Mouse (Mus musculus) stomach, embryonic 16.5 days (tissue): Measurements from ENCODE around the gene Dhrs7b. TPM values are rescaled to one million over a fixed set of nuclear protein-coding genes. Genes with fewer than 3 reads are reported as not detected.

Experiments used
- ATAC-seq: fragments of 200-750 bp; cut with Nextera tagmentation; 2 replicates; pipeline ENCODE4 v1.8.0; 2017; ENCODE audit warnings: moderate number of reproducible peaks, moderate TSS enrichment; ENCODE audit not compliant: insufficient read depth, low FRiP score
- H3K27ac ChIP-seq: fragments of 300-500 bp; sonication (generic); 2 replicates; pipeline ENCODE4 v1.5.1; 2014; ENCODE audit warnings: low read length
- H3K27me3 ChIP-seq: fragments of 300-500 bp; sonication (generic); 2 replicates; pipeline ENCODE4 v1.6.1; 2014; ENCODE audit warnings: low read length, control low read depth, mixed read lengths; ENCODE audit not compliant: control insufficient read depth, insufficient read depth
- H3K36me3 ChIP-seq: fragments of 300-500 bp; sonication (generic); 2 replicates; pipeline ENCODE4 v1.6.1; 2014; ENCODE audit warnings: low read length; ENCODE audit not compliant: control insufficient read depth, insufficient read depth
- H3K4me1 ChIP-seq: fragments of 300-500 bp; sonication (generic); 2 replicates; pipeline ENCODE4 v1.6.1; 2014; ENCODE audit warnings: low read length, control low read depth, mixed read lengths; ENCODE audit not compliant: control insufficient read depth, insufficient read depth
- H3K4me2 ChIP-seq: fragments of 300-500 bp; sonication (generic); 2 replicates; pipeline ENCODE4 v1.6.1; 2014; ENCODE audit warnings: low read depth, low read length, mixed read lengths
- H3K4me3 ChIP-seq: fragments of 300-500 bp; sonication (generic); replicated peaks from 2 replicates; pipeline ENCODE4 v1.5.1; 2014; ENCODE audit warnings: mild to moderate bottlenecking, low read length
- H3K9ac ChIP-seq: fragments of 300-500 bp; sonication (generic); 2 replicates; pipeline ENCODE4 v1.6.1; 2014; ENCODE audit warnings: low read length
- H3K9me3 ChIP-seq: fragments of 300-500 bp; sonication (generic); replicated peaks from 2 replicates; pipeline ENCODE4 v1.6.1; 2016; ENCODE audit warnings: low read length, control low read depth; ENCODE audit not compliant: control insufficient read depth
- WGBS: fragments of 180-500 bp; shearing (Covaris S2); extraction: QIAGEN DNeasy Blood & Tissue Kit; methylation state at CpG from one replicate; pipeline ENCODE4 v1.1.7; 2014; 5-methylcytosine and 5-hydroxymethylcytosine counted together
- polyA plus RNA-seq: library from polyadenylated mRNA; unstranded; fragments of >200 nt; fragmentation: Nextera tagmentation; extraction: Ambion mirVana; gene quantifications from 2 replicates; pipeline ENCODE4 v1.2.1, GENCODE M21; 2015

Gene Dhrs7b
- 42.8 and 43.6 TPM in 2 replicates for polyA plus RNA-seq

- Histone ChIP-seq H3K4me3 (peak within 1 kb of the TSS; percentile 76), H3K4me2 (peak within 1 kb of the TSS; percentile 78), H3K9ac (peak within 1 kb of the TSS; percentile 84), H3K36me3 (no peaks in the 10 kb centered on the region), H3K27me3 (no peaks in the 10 kb centered on the region), H3K9me3 (no peaks in the 10 kb centered on the region), H3K27ac (peak within 1 kb of the TSS; percentile 80), H3K4me1 (peaks cover 5% of the 10 kb centered on the region; the same call in 1 of the 2 replicates)
- ATAC-seq = peak; percentile 96
- under 1% methylated on average over 34 of the region's 34 CpGs for WGBS
Observed at GRCm38 (mm10) chr11:60830433-60831052, at the start of gene Dhrs7b. TSS of gene Dhrs7b (plus strand) at chr11:60830631.

DNA sequence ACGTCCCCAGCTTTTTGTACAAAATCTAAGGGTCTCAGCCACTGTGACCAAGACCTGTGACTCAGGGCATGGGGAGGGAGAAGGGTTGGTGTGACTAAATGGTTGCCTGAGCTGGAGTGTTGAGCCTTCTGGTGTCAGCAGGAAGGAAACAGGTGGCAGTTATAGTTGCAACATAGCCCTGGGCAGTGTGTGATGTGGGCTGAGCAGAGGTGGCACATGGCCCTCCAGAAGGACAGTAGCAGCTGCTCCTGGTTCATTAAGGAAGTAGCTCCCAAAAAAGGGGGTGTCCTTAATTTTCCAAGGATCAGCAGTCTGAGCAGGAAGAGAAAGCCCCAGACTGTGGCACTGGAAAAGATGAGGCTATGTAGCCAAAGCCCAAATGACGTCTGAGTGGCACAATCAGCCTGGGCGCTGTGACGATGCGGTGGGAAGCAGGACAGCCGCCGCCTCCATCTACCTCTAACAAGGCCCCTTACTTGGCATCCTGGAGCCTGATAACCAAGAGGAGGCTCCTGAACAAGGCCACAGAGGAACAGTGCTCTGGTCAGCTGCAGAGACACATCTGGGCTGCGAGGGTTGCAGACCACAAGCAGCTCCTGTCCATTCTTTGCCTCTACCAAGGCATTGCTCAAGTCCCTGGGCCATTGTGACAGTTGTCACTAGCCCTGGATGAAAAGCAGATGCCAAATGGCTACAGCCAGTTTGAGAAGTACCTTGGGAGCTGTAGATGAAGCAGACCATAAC lies 46.1 kb upstream of the Dhrs7b start:
- no peak overlapping the region for H3K9ac ChIP-seq
- no peak overlapping the region for H3K4me3 ChIP-seq
- no peaks in the 10 kb centered on the region for H3K9me3 ChIP-seq
- WGBS = 86% methylated on average over 8 of the region's 8 CpGs
- no peak overlapping the region for H3K27ac ChIP-seq
- no peak overlapping the region for H3K4me2 ChIP-seq
- H3K36me3 ChIP-seq = peaks cover 25% of the 10 kb centered on the region
- no peaks in the 10 kb centered on the region for H3K27me3 ChIP-seq
- no peak for ATAC-seq
- peaks cover 32% of the 10 kb centered on the region for H3K4me1 ChIP-seq

GRCm38 (mm10) chr11:60787595-60787994 lies 42.8 kb upstream of the Dhrs7b start:
- ATAC-seq = no peak
- no peak overlapping the region for H3K27ac ChIP-seq
- 0 out of 2 replicates have a peak, but pooled peaks cover under 1% of the 10 kb centered on the region for H3K4me1 ChIP-seq
- no peaks in the 10 kb centered on the region for H3K9me3 ChIP-seq
- peaks cover 28% of the 10 kb centered on the region for H3K36me3 ChIP-seq
- 71% methylated on average over 1 of the region's 1 CpGs for WGBS
- H3K9ac ChIP-seq = no peak overlapping the region
- H3K4me2 ChIP-seq = no peak overlapping the region
- no peak overlapping the region for H3K4me3 ChIP-seq
- no peaks in the 10 kb centered on the region for H3K27me3 ChIP-seq

DNA sequence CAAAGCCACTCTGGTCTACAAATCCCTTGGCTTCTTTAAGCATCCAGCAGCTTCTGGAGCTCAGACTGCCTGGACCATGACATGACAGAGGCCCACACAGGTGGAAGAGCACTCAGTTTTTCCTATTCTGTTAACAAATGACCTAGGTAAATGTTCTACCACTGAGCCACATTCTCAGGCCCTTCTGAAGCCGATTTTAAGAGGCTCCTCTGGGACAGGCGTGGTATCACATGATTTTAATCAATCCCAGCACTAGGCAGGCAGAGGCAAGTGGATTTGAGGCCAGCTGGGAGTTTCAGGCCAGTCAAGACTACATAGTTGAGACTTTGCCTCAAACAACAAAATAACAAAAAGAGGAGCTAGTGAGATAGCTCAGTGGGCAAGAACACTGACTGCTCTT lies 40.0 kb upstream of the Dhrs7b start:
- Histone ChIP-seq H3K27ac (no peak overlapping the region), H3K4me2 (no peak overlapping the region), H3K36me3 (peaks cover 19% of the 10 kb centered on the region; the same call in 1 of the 2 replicates), H3K9ac (no peak overlapping the region), H3K4me3 (no peak overlapping the region), H3K9me3 (no peaks in the 10 kb centered on the region), H3K4me1 (no peaks in the 10 kb centered on the region), H3K27me3 (no peaks in the 10 kb centered on the region)
- ATAC-seq = no peak
- 74% methylated on average over 2 of the region's 2 CpGs for WGBS

GRCm38 (mm10) chr11:60796342-60796741 lies 34.1 kb upstream of the Dhrs7b start:
- no peaks in the 10 kb centered on the region for H3K9me3 ChIP-seq
- H3K4me3 ChIP-seq = no peak overlapping the region
- no peaks in the 10 kb centered on the region for H3K4me1 ChIP-seq
- no peak for ATAC-seq
- H3K27ac ChIP-seq = no peak overlapping the region
- H3K27me3 ChIP-seq = no peaks in the 10 kb centered on the region
- H3K4me2 ChIP-seq = no peak overlapping the region
- peaks cover 14% of the 10 kb centered on the region; the same call in 1 of the 2 replicates for H3K36me3 ChIP-seq
- 89% methylated on average over 11 of the region's 11 CpGs for WGBS
- no peak overlapping the region for H3K9ac ChIP-seq

GRCm38 (mm10) chr11:60799977-60800376 lies 30.5 kb upstream of the Dhrs7b start:
- 81% methylated on average over 4 of the region's 4 CpGs for WGBS
- no peak overlapping the region for H3K4me3 ChIP-seq
- H3K9me3 ChIP-seq = no peaks in the 10 kb centered on the region
- 0 out of 2 replicates have a peak, but pooled peaks cover 8% of the 10 kb centered on the region for H3K36me3 ChIP-seq
- no peaks in the 10 kb centered on the region for H3K4me1 ChIP-seq
- H3K9ac ChIP-seq = no peak overlapping the region
- no peak overlapping the region for H3K4me2 ChIP-seq
- no peak overlapping the region for H3K27ac ChIP-seq
- no peaks in the 10 kb centered on the region for H3K27me3 ChIP-seq
- ATAC-seq = no peak

- Histone ChIP-seq H3K4me3 (no peak overlapping the region), H3K27me3 (no peaks in the 10 kb centered on the region), H3K36me3 (0 out of 2 replicates have a peak, but pooled peaks cover 8% of the 10 kb centered on the region), H3K9me3 (no peaks in the 10 kb centered on the region), H3K27ac (no peak overlapping the region), H3K4me2 (no peak overlapping the region), H3K4me1 (no peaks in the 10 kb centered on the region), H3K9ac (no peak overlapping the region)
- ATAC-seq = no peak
- WGBS = 86% methylated on average over 1 of the region's 1 CpGs
Observed at GRCm38 (mm10) chr11:60800892-60801291, 29.5 kb upstream of the Dhrs7b start.

DNA sequence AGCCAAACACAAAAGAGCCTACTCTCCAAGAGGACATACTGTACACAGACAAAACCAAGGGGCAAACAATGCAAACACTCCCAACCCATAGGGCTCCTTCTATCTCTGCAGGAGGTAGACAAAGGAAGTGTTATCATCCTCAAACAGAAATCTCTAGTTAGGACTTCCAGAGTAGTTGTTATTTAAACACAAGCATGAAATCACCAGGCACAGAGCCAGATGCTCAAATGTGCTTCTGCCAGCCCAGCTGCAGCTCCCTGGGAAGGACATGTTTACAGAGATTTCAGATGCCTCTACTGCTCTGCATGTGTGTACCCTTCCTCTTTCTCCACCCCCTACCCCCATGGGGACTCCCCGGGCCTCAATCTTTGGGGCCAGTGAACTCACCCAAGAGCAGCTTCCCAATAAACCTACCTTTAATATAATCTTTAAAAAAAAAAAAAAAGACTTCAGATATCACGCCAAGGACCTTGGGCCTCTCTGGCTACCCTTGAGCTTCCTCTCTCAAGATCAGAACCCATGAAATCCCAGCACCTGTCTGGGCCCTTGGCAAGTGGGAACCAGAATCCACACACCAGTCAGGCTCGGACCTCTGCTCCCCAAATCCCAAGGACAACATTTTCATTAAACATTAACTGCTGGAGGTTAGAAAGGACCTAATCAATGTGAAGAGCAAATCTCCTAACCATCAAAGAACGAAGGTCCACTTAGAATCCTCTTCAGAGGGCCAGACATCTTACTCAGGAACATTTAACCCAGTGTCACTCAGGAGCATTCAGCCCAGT lies 22.0 kb upstream of the Dhrs7b start:
- no peak overlapping the region for H3K4me3 ChIP-seq
- no peak for ATAC-seq
- peak overlapping the region; percentile 80 for H3K4me2 ChIP-seq
- no peaks in the 10 kb centered on the region for H3K27me3 ChIP-seq
- H3K27ac ChIP-seq = 0 out of 2 replicates have a peak overlapping the region, but pooled peaks have one; percentile 17
- no peaks in the 10 kb centered on the region for H3K9me3 ChIP-seq
- H3K9ac ChIP-seq = no peak overlapping the region
- H3K36me3 ChIP-seq = no peaks in the 10 kb centered on the region
- WGBS = 46% methylated on average over 4 of the region's 4 CpGs
- H3K4me1 ChIP-seq = peaks cover 19% of the 10 kb centered on the region; the same call in 1 of the 2 replicates
